Mouse (Mus musculus) ES-CJ7 (cell line): ENCODE measurements around the gene Fam81a.
A peak's percentile ranks its signal among the peaks of the same experiment; 100 is the strongest.

Experiments
- DNase-seq: peaks from one replicate; pipeline ENCODE4 v3.0.0; 2011; ENCODE audit warnings: low read depth, low spot score

Fam81a gene

DNA sequence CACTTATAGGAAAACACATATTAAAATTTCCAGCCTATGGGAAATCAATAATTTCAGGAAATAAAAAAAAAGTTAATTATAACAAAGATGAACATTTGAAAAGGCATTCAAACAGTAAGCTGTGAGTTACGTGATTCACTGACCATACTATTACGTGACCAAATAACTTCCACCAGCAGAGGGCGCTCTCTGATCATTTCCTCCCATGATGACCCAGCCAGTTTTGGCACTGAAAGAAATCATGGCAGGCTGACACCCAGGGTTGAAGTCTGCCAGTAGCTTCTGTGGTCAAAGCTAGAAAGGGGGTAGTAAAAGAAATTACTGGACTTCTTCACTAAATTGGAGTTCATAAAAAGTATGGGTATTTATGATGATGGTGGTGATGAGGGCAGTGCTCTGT is 33.1 kb downstream of the Fam81a start:
- peak; percentile 78 for DNase-seq

DNA sequence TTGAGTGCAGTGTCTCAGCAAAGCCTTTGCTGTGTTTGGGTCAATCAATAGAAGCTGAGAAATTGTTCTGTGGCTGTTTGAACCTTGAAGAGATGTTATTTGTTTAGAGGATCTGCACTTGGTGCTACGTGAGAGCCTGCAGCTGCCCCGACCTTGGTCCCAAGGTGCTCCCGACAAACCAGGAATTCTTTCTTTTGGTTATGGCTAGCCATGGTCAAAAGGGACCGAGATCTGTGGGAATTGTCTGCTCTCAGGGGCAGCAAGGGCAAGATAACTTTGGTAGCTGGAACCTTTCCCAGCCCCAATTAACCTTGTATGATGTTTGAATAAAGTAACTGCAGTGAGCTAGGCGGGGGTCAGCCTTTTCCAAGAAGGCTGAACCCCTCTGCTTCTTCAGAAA is 34.2 kb downstream of the Fam81a start:
- no peak for DNase-seq

DNA sequence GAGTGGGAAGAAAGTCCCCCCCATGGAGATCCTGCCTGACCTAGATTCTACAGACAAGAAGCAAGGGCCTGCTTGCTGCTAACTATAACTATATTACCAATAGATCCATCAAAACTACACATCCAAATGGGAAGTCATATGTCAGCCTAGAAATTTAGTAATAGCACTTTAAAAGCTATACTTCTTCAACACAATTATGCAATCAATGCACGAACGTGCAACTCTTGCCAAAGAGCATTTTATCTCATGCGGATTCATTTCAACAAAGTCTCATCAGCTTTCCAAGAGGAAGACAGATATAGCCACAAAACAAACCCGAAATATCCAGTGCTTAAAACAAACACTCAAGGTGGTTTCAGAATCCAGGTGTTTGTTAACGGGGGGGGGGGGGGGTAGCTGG is 36.8 kb downstream of the Fam81a start:
- DNase-seq, result no peak

DNA sequence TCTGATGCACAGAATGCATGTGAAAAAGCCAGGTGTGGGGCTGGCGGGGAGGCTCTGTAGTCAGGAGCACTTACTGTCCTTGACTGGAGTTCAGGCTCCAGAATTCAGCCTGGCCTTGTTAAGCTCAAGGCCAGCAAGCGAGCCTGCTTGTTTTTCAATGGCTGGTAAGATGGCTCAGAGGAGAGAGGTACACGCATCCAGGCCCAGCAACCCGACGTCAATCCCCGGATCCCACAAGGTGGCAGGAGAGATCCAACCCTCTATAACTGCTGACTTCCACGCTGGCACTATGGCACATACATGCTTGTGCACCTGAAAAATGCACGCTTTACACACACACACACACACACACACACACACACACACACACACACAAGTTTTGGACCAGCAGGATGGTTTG is 39.3 kb downstream of the Fam81a start:
- DNase-seq, result peak; percentile 70

DNA sequence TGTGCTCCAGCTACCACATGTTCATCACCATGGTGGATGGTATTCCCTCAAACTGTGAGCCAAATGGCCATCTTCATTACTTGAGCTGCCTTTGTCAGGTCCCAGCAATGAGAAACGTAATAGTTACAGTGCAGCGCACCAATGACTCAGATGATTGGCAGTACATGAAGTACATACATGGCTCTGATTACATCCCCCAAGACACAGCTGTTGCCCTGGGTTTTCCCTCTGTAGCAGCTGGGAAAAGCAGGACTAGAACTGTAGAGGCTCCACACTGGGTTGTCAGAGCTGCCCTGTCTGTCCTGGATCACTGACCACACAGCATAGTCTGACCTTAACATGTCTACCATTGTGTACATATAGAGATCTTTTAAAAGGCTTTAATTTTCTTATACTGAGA is 44.8 kb downstream of the Fam81a start:
- DNase-seq, result no peak

DNA sequence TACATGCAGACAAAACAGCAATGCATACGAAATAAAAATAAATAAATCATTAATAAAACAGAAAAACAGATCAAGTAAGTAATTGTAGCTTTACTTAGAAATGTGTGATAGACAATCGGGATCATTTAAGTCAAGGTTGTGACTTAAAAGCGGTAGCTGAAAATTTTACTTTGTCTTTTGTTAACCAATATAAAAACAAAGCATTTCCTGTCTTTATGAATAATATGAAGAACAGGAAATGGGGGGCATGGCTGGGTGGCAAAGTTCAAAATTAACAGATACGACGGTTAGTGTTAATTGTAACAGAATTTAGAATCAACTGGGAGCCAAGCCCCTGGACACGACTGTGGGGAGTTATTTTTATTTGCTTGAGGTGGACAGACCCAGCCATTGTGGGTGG is 47.3 kb downstream of the Fam81a start:
- DNase-seq, result no peak

DNA sequence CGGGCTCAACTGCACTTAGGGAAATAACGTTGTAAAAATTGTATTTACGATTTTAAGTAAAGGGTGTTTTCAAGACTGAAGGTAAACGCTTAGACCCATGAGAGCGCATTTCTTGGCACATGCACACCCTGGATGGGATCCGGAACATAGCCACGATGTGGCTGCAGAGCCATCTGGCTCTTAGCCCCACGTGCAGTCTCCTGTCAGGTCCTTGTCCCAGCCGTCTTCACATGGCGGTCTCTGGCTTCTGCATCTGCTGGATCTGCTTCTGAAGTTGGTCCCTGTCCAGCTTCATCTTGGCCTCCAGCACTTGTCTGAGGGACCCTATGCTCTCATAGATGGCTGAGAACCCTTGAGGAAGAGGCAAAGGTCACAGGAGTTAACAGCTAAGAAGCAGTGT is 51.8 kb downstream of the Fam81a start:
- no peak for DNase-seq

DNA sequence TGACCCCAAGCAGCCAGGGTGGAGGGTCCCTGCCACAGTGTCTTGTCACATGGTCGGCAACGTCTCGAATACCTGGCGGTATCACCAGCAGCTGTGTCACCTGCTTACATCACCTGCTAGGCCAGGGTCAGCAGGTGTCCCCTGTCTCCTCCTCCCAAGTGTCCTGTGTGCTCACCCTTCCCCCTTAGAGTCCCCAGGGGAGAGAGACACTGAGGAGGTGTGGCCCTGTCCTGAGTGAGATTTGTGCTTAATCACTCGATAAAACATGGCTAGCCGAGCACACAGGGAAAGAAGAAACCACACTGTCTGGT is 53.6 kb downstream of the Fam81a start:
- DNase-seq, result no peak

DNA sequence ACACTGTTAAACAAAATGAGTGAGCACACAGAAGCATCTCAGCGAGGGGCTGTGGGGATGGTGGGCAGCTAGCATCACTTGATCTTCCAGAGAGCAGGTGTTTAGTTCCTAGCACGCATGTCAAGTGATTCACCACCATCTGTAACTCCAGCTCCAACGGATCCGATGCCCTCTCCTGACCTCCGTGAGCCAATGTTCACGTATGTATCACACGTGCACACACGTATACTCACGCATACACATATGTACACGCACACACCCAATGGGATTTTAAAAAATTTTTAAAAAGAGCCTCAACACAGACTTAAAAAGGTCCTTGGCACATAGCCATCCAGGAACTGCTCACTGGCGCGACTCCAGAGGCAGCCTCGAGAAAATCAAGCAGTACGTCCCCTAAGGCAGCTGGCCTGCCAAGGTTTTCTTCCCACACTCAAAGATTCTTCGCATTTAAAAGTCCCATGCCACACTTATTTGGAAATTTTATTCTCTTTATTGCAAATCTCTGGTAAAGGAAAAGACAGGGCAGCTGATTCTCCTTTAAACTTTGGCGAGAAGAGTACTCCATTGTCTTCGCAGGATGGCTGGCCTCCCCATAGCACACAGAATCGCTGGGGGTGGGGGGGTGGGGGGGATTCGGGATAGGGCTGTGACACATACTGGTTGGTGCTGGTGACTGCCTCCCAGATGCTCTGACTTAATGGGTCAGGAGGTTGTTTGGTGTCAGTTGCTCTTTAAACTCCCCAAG is 54.1 kb downstream of the Fam81a start:
- peak; percentile 28 for DNase-seq

DNA sequence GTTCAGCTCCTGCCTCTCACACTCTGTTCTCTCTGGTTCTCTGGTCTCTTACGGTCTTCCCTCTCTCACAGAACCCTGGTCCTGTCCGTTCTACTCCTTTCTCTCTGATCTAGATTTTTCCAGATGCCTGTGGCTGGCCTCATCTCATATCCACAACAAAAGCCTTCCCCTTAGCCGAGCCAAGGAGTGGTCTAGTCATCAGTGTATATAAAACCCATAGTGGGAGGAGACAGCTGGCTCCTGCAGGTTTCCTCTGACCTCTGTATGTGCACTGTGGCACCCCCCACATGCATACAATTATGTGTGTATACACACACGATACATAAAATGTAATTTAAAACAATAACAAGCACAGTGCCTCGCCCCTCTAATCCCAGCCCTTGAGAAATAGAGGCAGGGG is 55.0 kb downstream of the Fam81a start:
- DNase-seq, result peak; percentile 95

DNA sequence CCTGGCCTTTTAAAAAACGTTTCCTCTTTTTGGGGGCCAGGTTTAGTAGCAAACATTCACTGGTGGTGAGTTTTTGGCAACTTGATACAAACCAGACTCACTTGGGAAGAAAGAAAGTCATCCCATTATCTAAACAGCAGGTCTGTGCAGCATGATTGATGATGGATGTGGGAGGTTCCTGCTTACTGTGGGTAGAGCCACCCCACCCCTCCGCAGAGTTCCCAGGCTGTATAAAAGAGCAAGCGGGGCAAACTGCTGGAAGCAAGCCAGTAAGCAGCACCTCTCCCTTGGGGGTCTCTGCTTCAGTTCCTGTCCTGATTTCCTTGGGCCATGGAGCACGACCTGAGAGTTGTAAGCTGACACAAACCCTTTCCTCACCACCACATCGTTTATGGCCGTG is 56.3 kb downstream of the Fam81a start:
- peak; percentile 83 for DNase-seq

DNA sequence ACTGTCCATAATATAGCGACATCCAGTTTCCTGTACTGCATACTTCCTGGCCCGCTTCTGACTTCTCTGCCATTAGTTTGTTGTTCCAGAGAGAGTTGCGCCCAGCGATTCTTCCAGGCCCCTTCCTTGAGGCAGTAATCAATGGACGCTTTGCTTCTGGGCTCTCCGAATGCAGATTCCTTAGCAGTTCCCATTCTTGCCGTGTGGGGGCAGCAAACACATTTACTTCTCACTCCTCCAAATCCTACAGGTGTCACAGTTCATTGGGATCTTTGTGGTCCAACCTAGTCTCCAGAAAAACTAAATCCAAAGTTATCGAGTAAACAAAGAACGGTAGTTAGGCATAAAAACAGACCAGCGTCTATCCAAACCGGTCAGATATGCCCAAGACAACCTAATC is 58.3 kb downstream of the Fam81a start:
- peak; percentile 87 for DNase-seq

DNA sequence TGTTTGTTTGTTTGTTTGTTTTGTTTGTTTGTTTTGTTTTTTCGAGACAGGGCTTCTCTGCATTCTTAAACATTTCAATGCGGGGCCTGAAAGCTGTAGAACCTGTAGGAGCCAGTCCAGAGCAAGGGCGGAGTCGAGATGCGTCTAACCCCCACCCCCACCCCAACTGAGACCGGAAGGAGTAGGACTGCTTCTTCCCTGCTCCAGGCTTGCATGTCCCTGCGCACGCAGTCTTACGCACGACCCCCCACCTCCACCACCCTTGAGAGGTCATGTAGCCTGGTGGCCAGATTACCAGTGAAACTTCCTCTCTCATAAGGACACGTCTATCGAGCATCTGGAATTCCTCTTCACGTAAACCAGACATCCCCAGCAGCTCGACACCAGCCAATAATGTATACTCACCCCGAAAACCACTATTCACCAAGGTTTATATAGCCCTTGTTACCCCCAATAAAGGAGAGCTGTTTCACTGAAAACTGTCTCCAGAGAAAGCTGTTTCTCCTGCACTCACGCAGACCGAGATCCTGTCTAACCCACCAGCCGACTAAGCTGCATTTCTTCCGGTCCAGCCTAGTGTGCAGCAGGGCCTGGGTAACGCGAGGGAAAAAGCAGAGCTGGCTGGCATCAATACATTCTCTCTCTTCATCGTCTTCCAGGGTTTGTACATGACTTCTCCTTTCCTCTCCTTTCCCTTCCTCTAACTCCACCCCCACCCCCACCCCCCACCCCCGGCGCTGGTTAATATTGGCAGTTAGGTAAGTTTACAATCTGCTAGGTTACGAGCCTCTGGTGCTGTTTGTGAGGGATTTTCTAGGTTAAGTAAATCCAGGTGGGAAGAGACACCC is 59.8 kb downstream of the Fam81a start:
- peak; percentile 93 for DNase-seq

DNA sequence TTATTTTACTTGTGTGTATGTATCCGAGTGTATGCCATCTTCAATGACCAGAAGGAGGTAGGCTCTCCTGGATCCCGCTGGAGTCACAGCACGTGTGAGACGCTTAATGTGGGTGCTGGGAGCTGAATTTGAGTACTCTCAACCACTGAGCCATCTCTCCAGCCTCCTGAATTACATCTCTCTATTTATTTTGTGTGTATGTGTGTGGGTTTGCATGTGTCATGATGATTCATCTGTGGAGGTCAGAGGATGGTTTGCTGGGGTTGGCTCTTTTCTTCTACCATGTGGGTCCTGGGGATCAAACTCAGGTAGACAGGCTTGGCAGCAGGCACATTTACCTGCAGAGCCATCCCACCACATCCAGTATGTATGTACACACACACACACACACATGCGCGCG is 60.6 kb downstream of the Fam81a start:
- DNase-seq, result no peak

DNA sequence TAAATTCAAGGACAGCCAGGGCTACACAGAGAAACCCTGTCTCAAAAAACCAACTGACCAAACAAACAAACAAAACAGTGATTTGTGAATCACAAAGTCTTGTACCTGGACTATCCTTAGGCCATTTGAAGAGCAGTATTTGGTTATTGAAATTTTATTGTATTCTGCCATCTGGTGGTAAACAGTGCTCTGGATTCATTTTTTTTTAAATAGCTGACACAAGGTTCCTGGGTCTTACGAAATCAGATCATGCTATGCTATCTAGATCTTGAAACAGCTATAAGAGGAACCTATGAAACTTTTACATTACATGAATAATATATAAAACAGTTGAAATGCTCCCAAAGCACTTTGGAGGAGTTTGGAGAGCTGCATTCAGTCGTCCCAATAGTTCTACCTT is 61.4 kb downstream of the Fam81a start:
- DNase-seq, result no peak

DNA sequence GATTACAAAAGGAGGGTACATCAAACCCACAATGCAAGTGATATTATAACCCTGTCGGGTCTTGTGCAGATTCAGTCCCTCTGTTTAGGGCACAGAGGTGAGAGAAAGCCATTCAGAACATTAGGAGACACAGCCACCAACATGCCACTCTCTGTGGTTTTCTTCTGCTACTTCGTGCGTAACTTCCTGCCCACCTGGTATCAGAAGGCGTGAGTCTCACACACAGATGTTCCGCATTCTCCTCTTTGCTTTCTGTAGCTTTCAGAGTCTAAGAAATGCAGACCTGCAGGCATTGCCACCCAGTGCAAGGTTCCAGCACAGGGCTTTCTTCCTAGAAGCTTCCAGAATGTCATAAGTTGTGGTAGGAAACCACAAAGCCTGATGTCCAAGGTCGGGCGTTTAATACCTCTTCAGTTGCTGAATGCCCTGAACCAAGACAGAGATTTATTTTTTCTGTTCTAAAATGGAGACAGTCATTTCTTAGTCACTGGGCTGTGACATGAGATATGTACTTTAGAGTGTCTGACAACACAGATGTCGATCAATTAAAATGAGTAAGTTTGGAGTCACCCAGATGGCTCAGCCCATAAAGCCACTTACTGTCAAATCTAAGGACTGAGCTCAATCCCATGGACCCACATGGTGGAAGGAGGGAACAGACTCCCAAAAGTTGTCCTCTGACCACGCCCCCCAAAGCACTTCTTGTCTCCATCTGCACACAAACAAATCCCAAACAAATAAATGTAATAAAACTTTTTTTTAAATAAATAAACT is 62.1 kb downstream of the Fam81a start:
- no peak for DNase-seq

DNA sequence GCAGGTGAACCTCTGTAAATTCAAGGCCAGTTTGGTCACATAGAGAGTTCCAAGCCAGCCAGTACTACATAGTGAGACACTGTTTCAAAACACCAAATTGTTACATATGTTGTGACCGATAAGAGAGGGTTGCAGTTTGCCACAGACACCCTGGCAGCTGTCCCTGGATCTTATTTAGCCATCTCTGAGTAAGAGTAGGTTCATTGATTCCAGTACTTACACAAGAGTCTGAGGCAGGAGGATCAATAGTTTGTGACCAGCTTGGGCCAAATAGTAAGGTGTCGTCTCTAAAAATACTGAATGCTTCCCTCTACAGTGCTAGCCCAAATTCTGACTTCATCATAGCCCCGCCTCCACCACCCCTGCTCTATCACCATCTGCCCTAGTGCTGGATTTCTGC is 64.3 kb downstream of the Fam81a start:
- DNase-seq, result no peak

DNA sequence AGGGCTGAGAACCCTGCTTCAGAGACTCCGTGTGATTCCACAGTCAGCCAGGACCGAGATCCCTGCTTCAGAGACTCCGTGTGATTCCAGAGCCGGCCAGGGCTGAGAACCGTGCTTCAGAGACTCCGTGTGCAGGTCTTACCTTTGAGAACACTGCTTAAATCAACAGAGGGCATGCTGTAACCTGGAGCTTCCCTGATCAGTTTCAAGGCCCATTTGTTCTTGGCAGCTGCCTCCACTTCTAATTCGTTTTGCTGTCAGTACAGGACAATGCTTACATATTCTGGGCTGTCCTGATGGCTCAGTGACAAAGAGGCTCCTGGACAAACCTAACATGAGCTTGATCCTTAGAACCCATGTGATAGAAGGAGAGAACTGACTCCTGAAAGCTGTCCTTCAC is 65.2 kb downstream of the Fam81a start:
- no peak for DNase-seq

DNA sequence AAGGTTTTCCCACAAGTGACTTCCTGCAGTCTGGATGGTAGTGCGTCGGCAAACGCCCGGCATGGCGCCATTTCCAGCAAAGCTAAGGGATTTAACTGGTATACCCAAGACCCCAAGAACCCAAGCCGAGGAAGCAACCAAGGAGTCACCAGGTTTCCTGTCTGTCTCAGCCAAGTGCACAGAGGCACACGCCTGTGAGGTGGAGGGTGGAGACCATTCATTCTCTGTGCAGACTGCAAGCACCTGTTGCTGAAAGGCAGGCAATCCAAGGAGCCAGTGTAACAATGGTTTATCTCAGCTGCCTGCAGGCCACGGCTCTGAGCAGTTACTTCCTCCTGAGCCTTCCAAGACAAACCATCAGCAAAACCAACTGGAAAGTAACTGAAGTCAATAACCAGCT is 70.0 kb downstream of the Fam81a start:
- DNase-seq, result no peak

DNA sequence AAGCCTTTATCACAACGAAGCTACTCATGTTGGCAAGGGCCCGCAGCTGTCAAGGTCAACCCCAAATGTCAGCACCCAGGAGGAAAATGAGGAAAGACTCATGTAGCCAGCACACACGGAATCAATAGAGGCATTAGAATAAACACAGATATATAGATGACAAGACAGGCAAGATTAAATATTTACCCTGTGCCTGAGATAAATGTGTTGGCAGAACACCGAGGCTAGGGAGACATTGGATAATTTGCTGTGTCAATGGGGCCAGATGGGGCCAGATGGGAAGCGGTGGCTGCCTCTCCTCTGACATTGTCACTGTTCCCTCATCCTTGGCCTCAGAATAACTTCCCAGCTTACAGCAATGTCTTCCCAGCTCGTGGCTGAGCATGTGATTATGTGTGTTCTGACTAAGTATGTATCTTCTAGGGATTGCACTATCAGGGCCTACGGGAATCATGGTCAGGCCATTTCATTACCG is 72.4 kb downstream of the Fam81a start:
- DNase-seq, result no peak

DNA sequence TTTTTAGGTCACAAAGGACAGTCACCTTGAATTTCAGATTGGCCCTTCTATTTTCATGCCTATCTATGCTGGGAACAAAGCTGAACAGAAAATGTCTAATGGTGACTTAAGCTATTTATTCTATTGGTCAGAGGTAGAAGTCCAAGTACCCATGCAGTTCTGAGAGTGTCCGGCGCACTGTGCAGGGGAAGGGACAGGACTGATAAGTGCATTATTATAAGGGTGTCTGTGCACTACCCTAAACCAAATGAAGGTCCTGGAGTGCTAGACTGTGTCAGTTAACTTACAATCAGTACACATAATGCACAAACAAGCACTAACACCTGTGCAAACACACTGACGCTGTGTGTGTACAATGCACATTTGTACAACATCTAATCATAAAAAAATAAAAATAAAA is 74.9 kb downstream of the Fam81a start:
- DNase-seq, result no peak

DNA sequence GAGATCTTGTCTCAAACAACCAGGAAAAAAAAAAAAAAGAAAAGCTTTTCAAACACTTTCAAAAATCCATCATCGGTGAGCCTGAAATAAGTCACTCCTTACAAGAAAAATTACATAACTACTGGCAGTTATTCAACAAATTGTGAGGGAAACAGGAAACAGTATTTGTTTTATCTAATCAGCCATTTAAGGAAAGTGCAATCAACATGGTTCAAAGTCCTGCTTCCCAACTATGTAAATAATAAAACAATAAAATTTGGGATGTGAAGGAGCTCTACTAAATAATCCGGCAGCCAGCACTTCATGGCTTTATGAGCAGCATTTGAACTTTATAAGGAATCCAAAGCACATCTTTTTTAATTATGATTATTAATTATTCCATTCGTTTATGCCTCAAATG is 80.3 kb downstream of the Fam81a start:
- DNase-seq, result no peak

DNA sequence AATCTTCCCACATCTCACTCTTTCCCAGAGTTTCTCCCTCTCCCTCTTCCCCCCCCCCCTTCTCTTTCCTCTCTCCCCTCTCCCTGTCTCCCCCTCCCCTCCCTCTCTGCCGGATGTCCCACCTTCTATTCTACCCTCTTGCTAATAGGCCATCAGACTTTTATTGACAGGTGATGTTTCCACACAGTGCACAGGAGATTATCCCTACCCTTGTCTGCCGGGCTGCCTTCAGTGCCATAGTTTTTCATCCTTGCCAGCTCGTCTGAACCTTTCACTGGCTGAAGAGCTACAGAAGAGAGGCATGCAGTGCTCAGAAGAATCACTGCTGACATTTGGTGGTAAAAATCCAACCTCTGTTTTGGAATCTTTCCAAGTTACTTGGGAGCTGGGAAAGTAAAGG is 88.9 kb downstream of the Fam81a start:
- DNase-seq, result no peak
